Mouse (Mus musculus): ENCODE data around the gene Mertk. TPM values are rescaled to one million over a fixed set of nuclear protein-coding genes. Genes with fewer than 3 reads are reported as not detected.

Mertk gene
- polyA plus RNA-seq, 1 experiment from 2014 or later: 0.62 TPM

DNA sequence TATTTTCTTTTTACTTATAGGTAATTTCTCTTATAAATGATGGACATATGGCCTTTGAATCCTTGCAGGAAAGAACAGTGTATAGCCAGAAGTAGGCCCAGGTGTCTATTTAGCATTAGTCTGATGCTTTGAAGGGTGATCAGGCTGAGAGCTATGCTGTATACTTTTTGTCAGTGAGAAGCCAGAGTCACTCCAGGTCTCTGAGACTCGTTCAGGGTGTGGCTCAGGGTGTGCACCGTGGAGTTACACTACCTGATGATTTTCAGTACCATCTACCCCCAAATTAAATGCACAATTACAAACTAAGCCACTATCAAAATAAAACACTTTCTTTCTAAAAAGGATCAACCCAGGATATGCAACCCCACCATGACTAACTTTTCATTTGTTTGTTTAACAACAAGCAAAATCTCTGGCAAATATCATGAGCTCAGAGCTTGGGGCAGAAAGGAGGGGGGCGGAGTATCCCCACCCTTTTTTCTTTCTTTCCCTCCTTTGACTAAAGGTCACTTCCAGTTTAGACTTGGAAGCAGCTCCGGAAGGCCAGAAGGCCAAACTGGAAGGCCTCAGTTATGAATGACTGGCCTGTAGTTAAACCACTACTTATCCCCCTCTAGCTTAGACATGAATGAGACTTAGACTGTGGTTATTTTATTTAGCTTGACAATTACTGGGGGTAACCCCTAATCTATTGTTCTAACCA, 69.9 kb downstream of the Mertk start:
- Histone ChIP-seq H3K36me3 (ENCODE audit: control insufficient read depth, insufficient read depth, low read length) (no peaks in the 10 kb centered on the region), H3K4me3 (ENCODE audit: low read depth, low read length) (no peak overlapping the region), H3K27ac (ENCODE audit: low read depth, low read length) (no peak overlapping the region), H3K9me3 (replicated peaks; ENCODE audit: control insufficient read depth, low read length) (no peaks in the 10 kb centered on the region), H3K27me3 (replicated peaks; ENCODE audit: control insufficient read depth, insufficient read depth, low read length) (no peaks in the 10 kb centered on the region), H3K4me2 (ENCODE audit: low read length) (no peak overlapping the region), H3K4me1 (ENCODE audit: control insufficient read depth, insufficient read depth, low read length) (no peaks in the 10 kb centered on the region), H3K9ac (ENCODE audit: low read length) (no peak overlapping the region)
- 86% methylated on average over 4 of the region's 4 CpGs for WGBS
- ATAC-seq (no peak), DNase-seq (ENCODE audit: low spot score) (no peak)

DNA sequence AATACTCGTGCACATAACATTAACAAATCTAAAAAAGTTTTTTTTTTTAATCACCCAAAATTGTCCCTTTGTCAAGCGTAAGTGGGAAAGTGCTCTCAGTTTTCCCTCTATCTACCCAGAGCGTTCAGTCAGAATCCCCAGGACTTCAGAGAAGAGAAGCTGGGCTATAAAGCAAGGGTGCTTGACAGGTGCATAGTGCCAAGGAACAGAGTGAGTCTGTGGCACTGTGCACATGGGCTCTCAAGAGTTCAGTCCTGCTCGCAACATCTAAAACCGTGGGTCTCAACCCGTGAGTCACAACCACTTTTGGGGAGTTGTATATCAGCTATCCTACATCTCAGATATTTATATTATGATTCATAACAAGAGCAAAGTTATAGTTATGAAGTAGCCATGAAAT, 71.8 kb downstream of the Mertk start:
- H3K27ac ChIP-seq (ENCODE audit: low read depth, low read length): no peak overlapping the region
- no peaks in the 10 kb centered on the region for H3K27me3 ChIP-seq (replicated peaks; ENCODE audit: control insufficient read depth, insufficient read depth, low read length)
- no peak overlapping the region for H3K4me3 ChIP-seq (ENCODE audit: low read depth, low read length)
- no peak overlapping the region for H3K9ac ChIP-seq (ENCODE audit: low read length)
- 91% methylated on average over 6 of the region's 6 CpGs for WGBS
- no peaks in the 10 kb centered on the region for H3K4me1 ChIP-seq (ENCODE audit: control insufficient read depth, insufficient read depth, low read length)
- H3K4me2 ChIP-seq (ENCODE audit: low read length): no peak overlapping the region
- no peak for DNase-seq (ENCODE audit: low spot score)
- no peak for ATAC-seq
- no peaks in the 10 kb centered on the region for H3K9me3 ChIP-seq (replicated peaks; ENCODE audit: control insufficient read depth, low read length)
- no peaks in the 10 kb centered on the region for H3K36me3 ChIP-seq (ENCODE audit: control insufficient read depth, insufficient read depth, low read length)

DNA sequence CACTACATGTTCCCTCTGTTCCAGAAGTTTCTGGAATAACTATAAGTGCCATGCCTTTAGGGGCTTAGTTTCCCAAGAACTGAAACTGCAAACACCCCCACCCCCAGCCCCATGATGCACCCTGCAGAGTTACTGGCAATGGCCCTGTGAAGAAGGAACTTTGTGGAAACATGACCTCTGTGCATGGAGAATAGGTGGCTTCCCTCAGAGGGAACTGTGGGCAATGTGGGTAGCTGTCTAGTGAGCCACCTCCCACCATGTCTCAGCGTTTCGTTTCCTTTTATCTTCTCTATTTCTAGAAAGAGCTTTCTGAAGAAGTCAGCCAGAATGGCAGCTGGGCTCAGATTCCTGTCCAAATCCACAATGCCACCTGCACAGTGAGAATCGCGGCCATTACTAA, 72.3 kb downstream of the Mertk start:
- no peaks in the 10 kb centered on the region for H3K27me3 ChIP-seq (replicated peaks; ENCODE audit: control insufficient read depth, insufficient read depth, low read length)
- no peak overlapping the region for H3K4me2 ChIP-seq (ENCODE audit: low read length)
- ATAC-seq (no peak), DNase-seq (ENCODE audit: low spot score) (no peak)
- no peaks in the 10 kb centered on the region for H3K4me1 ChIP-seq (ENCODE audit: control insufficient read depth, insufficient read depth, low read length)
- H3K36me3 ChIP-seq (ENCODE audit: control insufficient read depth, insufficient read depth, low read length): no peaks in the 10 kb centered on the region
- WGBS: 82% methylated on average over 4 of the region's 4 CpGs
- H3K27ac ChIP-seq (ENCODE audit: low read depth, low read length): no peak overlapping the region
- no peaks in the 10 kb centered on the region for H3K9me3 ChIP-seq (replicated peaks; ENCODE audit: control insufficient read depth, low read length)
- no peak overlapping the region for H3K9ac ChIP-seq (ENCODE audit: low read length)
- no peak overlapping the region for H3K4me3 ChIP-seq (ENCODE audit: low read depth, low read length)

DNA sequence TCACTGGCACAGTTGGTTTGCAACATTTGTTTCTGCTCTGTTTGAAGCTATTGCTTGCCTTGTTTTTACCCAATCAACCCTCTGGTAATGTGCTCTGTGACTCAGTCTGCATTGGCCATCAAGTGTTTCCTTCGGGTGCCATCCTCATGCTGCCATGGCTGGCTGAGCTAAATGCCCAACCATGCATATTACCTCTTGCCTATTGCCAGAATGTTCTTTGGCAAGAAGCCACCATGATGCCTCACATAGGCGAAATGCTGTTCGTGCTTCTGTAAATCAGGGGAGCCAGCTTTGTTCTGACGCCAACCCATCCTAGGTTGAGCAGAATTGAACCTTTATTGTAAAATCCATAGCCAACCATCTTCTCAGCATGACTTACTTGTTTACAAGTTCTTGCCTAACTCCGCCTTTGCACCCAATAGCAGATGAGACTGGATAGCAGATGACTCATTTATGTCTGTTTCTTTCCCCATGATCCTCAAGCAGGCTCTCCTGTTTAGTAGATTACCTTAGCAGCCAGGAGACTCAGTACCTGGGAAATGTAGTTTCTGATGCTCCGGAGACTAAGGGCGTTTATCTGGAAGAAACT, 73.1 kb downstream of the Mertk start:
- no peaks in the 10 kb centered on the region for H3K27me3 ChIP-seq (replicated peaks; ENCODE audit: control insufficient read depth, insufficient read depth, low read length)
- H3K9ac ChIP-seq (ENCODE audit: low read length): no peak overlapping the region
- WGBS: 79% methylated on average over 7 of the region's 7 CpGs
- H3K4me1 ChIP-seq (ENCODE audit: control insufficient read depth, insufficient read depth, low read length): no peaks in the 10 kb centered on the region
- no peak for ATAC-seq
- no peak overlapping the region for H3K4me3 ChIP-seq (ENCODE audit: low read depth, low read length)
- H3K4me2 ChIP-seq (ENCODE audit: low read length): no peak overlapping the region
- no peaks in the 10 kb centered on the region for H3K9me3 ChIP-seq (replicated peaks; ENCODE audit: control insufficient read depth, low read length)
- no peak overlapping the region for H3K27ac ChIP-seq (ENCODE audit: low read depth, low read length)
- no peaks in the 10 kb centered on the region for H3K36me3 ChIP-seq (ENCODE audit: control insufficient read depth, insufficient read depth, low read length)
- peak; percentile 16 for DNase-seq (ENCODE audit: low spot score)

DNA sequence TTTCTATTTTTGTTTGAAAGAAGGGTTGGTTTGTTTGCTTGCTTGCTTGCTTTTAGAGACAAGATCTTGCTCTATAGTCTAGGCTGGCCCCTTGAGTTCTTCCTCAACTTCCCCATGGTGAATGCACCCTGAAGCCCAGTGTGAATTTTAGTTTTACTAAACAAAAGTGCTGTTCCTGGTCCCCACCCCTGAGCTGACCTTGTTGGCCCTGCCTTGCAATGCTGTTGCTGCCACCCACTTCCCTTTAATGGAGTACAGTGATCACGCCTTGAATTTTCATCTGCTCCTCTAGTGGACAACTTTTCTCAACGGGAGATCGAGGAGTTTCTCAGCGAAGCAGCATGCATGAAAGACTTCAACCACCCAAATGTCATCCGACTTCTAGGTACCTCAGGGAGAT, 83.5 kb downstream of the Mertk start:
- ATAC-seq (no peak), DNase-seq (ENCODE audit: low spot score) (no peak)
- 91% methylated on average over 5 of the region's 5 CpGs for whole genome bisulfite sequencing
- H3K4me3 ChIP-seq (ENCODE audit: low read depth, low read length): no peak overlapping the region
- H3K27ac ChIP-seq (ENCODE audit: low read depth, low read length): no peak overlapping the region
- H3K4me2 ChIP-seq (ENCODE audit: low read length): no peak overlapping the region
- no peak overlapping the region for H3K9ac ChIP-seq (ENCODE audit: low read length)
- H3K36me3 ChIP-seq (ENCODE audit: control insufficient read depth, insufficient read depth, low read length): no peaks in the 10 kb centered on the region
- H3K9me3 ChIP-seq (replicated peaks; ENCODE audit: control insufficient read depth, low read length): no peaks in the 10 kb centered on the region
- 0 out of 2 replicates have a peak, but pooled peaks cover 2% of the 10 kb centered on the region for H3K4me1 ChIP-seq (ENCODE audit: control insufficient read depth, insufficient read depth, low read length)
- no peaks in the 10 kb centered on the region for H3K27me3 ChIP-seq (replicated peaks; ENCODE audit: control insufficient read depth, insufficient read depth, low read length)

DNA sequence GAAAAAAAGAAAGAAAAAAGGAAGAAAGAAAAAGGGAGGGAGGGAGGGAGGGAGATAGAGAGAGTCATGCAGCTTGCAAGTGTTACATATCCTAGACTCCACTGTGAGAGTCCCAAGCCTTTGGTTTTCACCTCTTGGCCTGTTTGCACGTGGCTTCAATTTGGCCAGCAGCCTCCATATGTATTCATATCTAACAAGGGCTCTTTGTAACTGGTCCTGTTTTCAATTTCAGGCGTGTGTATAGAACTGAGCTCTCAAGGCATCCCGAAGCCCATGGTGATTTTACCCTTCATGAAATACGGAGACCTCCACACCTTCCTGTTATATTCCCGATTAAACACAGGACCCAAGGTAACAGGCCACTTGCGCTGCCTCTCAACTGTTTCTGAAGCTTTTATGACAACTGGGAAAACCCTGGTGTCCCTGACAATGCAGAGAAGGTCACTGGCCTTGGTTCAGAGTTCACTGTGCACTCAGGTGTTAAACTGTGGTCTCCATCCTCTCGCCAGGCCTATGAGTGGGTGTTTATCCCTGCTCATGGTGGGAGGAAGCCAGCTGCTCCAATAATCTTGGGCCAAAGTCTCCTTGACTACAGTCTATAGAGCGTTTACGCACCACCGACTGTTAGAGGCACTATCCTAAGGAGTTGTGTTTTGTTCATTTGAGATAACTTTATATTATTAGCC, 85.0 kb downstream of the Mertk start:
- no peak overlapping the region for H3K4me2 ChIP-seq (ENCODE audit: low read length)
- H3K36me3 ChIP-seq (ENCODE audit: control insufficient read depth, insufficient read depth, low read length): no peaks in the 10 kb centered on the region
- no peaks in the 10 kb centered on the region for H3K9me3 ChIP-seq (replicated peaks; ENCODE audit: control insufficient read depth, low read length)
- no peak for ATAC-seq
- WGBS: 86% methylated on average over 10 of the region's 10 CpGs
- no peak for DNase-seq (ENCODE audit: low spot score)
- H3K4me1 ChIP-seq (ENCODE audit: control insufficient read depth, insufficient read depth, low read length): 0 out of 2 replicates have a peak, but pooled peaks cover 2% of the 10 kb centered on the region
- H3K4me3 ChIP-seq (ENCODE audit: low read depth, low read length): no peak overlapping the region
- no peak overlapping the region for H3K9ac ChIP-seq (ENCODE audit: low read length)
- no peaks in the 10 kb centered on the region for H3K27me3 ChIP-seq (replicated peaks; ENCODE audit: control insufficient read depth, insufficient read depth, low read length)
- H3K27ac ChIP-seq (ENCODE audit: low read depth, low read length): no peak overlapping the region

DNA sequence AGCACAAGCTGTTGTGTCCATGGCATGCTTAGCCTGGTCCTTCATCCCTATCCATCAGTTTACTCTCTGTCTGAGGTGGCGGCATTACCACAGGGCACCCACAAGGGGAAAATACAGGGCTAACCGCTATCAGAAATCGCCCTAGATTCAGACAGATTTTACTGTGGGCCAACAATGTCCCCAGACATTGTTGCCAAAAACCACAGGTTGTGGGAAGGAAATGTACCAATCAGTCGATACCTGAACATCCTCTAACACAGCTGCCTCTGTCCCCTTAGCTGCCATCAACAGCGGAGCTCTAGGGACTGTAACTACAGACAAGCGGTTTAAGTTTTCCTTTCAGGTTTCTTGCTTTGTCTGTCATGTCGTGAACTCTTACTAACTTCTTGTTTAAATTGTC, 86.1 kb downstream of the Mertk start:
- no peak for ATAC-seq
- DNase-seq (ENCODE audit: low spot score): no peak
- no peak overlapping the region for H3K4me2 ChIP-seq (ENCODE audit: low read length)
- WGBS: 90% methylated on average over 7 of the region's 7 CpGs
- 0 out of 2 replicates have a peak, but pooled peaks cover 2% of the 10 kb centered on the region for H3K4me1 ChIP-seq (ENCODE audit: control insufficient read depth, insufficient read depth, low read length)
- H3K36me3 ChIP-seq (ENCODE audit: control insufficient read depth, insufficient read depth, low read length): no peaks in the 10 kb centered on the region
- H3K27ac ChIP-seq (ENCODE audit: low read depth, low read length): no peak overlapping the region
- H3K27me3 ChIP-seq (replicated peaks; ENCODE audit: control insufficient read depth, insufficient read depth, low read length): no peaks in the 10 kb centered on the region
- H3K9me3 ChIP-seq (replicated peaks; ENCODE audit: control insufficient read depth, low read length): no peaks in the 10 kb centered on the region
- H3K9ac ChIP-seq (ENCODE audit: low read length): no peak overlapping the region
- H3K4me3 ChIP-seq (ENCODE audit: low read depth, low read length): no peak overlapping the region

DNA sequence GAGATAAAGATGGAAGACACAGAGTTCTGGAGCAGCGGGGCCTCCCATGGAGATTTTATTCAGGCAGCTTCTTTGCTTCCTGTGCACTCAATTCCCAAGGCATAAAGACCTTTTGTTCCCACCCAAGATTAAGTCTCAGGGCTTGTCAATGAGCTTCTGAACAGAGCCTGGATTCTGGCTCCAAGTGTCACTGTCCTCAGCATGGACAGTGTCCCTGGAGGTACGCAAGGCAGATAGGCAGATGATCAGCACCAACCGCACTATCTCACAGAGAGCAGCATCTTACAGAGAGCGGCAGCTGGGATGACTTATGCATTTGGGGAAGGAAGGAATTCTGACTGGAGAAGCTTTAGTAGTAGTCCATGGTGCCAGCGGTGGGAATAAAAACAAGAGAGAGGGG, 87.6 kb downstream of the Mertk start:
- Histone ChIP-seq H3K4me1 (ENCODE audit: control insufficient read depth, insufficient read depth, low read length) (0 out of 2 replicates have a peak, but pooled peaks cover 2% of the 10 kb centered on the region), H3K27me3 (replicated peaks; ENCODE audit: control insufficient read depth, insufficient read depth, low read length) (no peaks in the 10 kb centered on the region), H3K9me3 (replicated peaks; ENCODE audit: control insufficient read depth, low read length) (no peaks in the 10 kb centered on the region), H3K36me3 (ENCODE audit: control insufficient read depth, insufficient read depth, low read length) (no peaks in the 10 kb centered on the region), H3K27ac (ENCODE audit: low read depth, low read length) (no peak overlapping the region), H3K9ac (ENCODE audit: low read length) (no peak overlapping the region), H3K4me3 (ENCODE audit: low read depth, low read length) (no peak overlapping the region), H3K4me2 (ENCODE audit: low read length) (no peak overlapping the region)
- ATAC-seq: no peak
- 23% methylated on average over 5 of the region's 5 CpGs for WGBS
- no peak for DNase-seq (ENCODE audit: low spot score)

DNA sequence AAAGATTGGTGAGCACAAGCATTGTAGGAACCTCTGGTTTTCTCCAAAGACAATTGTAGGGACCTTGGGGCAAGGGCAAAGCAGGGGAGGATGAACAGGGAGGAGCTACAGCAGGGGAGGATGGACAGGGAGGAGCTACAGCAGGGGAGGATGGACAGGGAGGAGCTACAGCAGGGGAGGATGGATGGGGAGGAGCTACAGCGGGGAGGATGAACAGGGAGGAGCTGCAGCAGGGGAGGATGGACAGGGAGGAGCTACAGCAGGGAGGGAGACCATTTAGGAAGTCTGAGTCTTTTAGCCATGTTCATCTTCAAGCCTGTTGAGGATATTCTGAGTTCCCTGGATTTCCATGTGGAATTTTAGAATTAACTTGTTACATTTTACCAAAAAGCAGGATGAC, 88.0 kb downstream of the Mertk start:
- Histone ChIP-seq H3K36me3 (ENCODE audit: control insufficient read depth, insufficient read depth, low read length) (no peaks in the 10 kb centered on the region), H3K4me2 (ENCODE audit: low read length) (no peak overlapping the region), H3K9ac (ENCODE audit: low read length) (no peak overlapping the region), H3K4me3 (ENCODE audit: low read depth, low read length) (no peak overlapping the region), H3K4me1 (ENCODE audit: control insufficient read depth, insufficient read depth, low read length) (0 out of 2 replicates have a peak, but pooled peaks cover 2% of the 10 kb centered on the region), H3K9me3 (replicated peaks; ENCODE audit: control insufficient read depth, low read length) (no peaks in the 10 kb centered on the region), H3K27me3 (replicated peaks; ENCODE audit: control insufficient read depth, insufficient read depth, low read length) (no peaks in the 10 kb centered on the region), H3K27ac (ENCODE audit: low read depth, low read length) (no peak overlapping the region)
- DNase-seq (ENCODE audit: low spot score): no peak
- ATAC-seq: no peak
- 46% methylated on average over 1 of the region's 1 CpGs for WGBS
